Mouse (Mus musculus) gastrocnemius, postnatal 10 days (tissue): ENCODE data around the gene Gigyf1. TPM values are rescaled to one million over a fixed set of nuclear protein-coding genes. Genes with fewer than 3 reads are reported as not detected.
A peak's percentile ranks its signal among the peaks of the same experiment; 100 is the strongest.

Experiments
- DNase-seq: peaks from one replicate; pipeline ENCODE4 v3.0.0; 2021; ENCODE audit warnings: mixed read lengths
- microRNA-seq, 2 experiments: library from miRNA; unstranded; fragments of <30 nt; microRNA quantifications; one replicate each; pipeline ENCODE4 v1.2.0; 2021
- total RNA-seq, 2 experiments: library from RNA; stranded (reverse); gene quantifications; 2 replicates each; pipeline ENCODE4 v1.2.3; 2021

Gene Gigyf1
- total RNA-seq, 2 experiments from 2014 or later = 23.0 to 25.3 TPM

GRCm38 (mm10) chr5:137570691-137571586 is 52.6 kb downstream of the Gigyf1 start:
- no peak for DNase-seq

- peak; percentile 42 for DNase-seq
Observed at GRCm38 (mm10) chr5:137574470-137574901, 56.1 kb downstream of the Gigyf1 start.

Small RNA genes within 50 kb of the gene (microRNA-seq; reads per million reads assigned to microRNA genes)
- 0.64 to 0.75 reads per million in 2 experiments for gene Mir6418

Other genes with a start within 250 kb of the Gigyf1 start
- 10 to 100 TPM; 62.4 to 68.2 TPM for gene Ache, start 231.0 kb upstream of the Gigyf1 start, total RNA-seq
- 10 to 100 TPM; 37.2 to 43.6 TPM for gene Ufsp1, start 223.9 kb upstream of the Gigyf1 start, total RNA-seq
- 10 to 100 TPM; 58.1 to 93.2 TPM for gene Srrt, start 210.9 kb upstream of the Gigyf1 start, total RNA-seq
- gene Trip6, start 204.1 kb upstream of the Gigyf1 start, total RNA-seq = 10 to 100 TPM; 13.1 to 17.3 TPM
- gene Slc12a9, start 185.0 kb upstream of the Gigyf1 start, total RNA-seq = 1 to 10 TPM; 4.2 to 7.4 TPM
- 10 to 100 TPM; 30.6 to 38.8 TPM for gene Ephb4, start 168.4 kb upstream of the Gigyf1 start, total RNA-seq
- gene Zan, start 41.5 kb upstream of the Gigyf1 start, total RNA-seq = under 1 TPM; 0.23 to 0.31 TPM
- gene Pop7, start 16.0 kb upstream of the Gigyf1 start, total RNA-seq = 10 to 100 TPM; 16.6 to 18.5 TPM
- gene Epo, start 14.7 kb downstream of the Gigyf1 start, total RNA-seq = not detected
- gene Gnb2, start 15.0 kb downstream of the Gigyf1 start, total RNA-seq = 100 to 1,000 TPM; 301 to 324 TPM
- under 1 TPM in 1 of 2 experiments, not detected in 1; 0.16 TPM for gene Actl6b, start 35.0 kb downstream of the Gigyf1 start, total RNA-seq
- under 1 TPM in 1 of 2 experiments, not detected in 1; 0.56 TPM for gene Tfr2, start 51.3 kb downstream of the Gigyf1 start, total RNA-seq
- gene Mospd3, start 82.5 kb downstream of the Gigyf1 start, total RNA-seq = 10 to 100 TPM; 16.5 to 29.5 TPM
- 100 to 1,000 TPM; 292 to 390 TPM for gene Pcolce, start 95.2 kb downstream of the Gigyf1 start, total RNA-seq
- gene Fbxo24, start 110.5 kb downstream of the Gigyf1 start, total RNA-seq = under 1 TPM; 0.33 to 0.70 TPM
- 10 to 100 TPM; 15.9 to 17.7 TPM for gene Lrch4, start 110.6 kb downstream of the Gigyf1 start, total RNA-seq
- 1 to 10 TPM; 4.1 to 7.7 TPM for gene Gm20605, start 110.6 kb downstream of the Gigyf1 start, total RNA-seq
- gene Sap25, start 122.8 kb downstream of the Gigyf1 start, total RNA-seq = 1 to 10 TPM; 2.1 to 4.0 TPM
- under 1 TPM; 0.42 to 0.61 TPM for gene Irs3, start 127.2 kb downstream of the Gigyf1 start, total RNA-seq
- gene Agfg2, start 166.2 kb downstream of the Gigyf1 start, total RNA-seq = 1 to 10 TPM; 4.3 to 5.9 TPM
- gene Nyap1, start 223.1 kb downstream of the Gigyf1 start, total RNA-seq = under 1 TPM; 0.45 to 0.75 TPM
- gene Tsc22d4, start 227.2 kb downstream of the Gigyf1 start, total RNA-seq = 100 to 1,000 TPM; 189 to 203 TPM